Mouse (Mus musculus) thymus, adult 2 months (tissue): ENCODE data around the gene Npnt.

Experiments used
- CTCF ChIP-seq: fragments of 200-500 bp; IDR thresholded peaks from 2 replicates; pipeline ENCODE4 v1.5.1; 2012; ENCODE audit warnings: mild to moderate bottlenecking, control low read depth, low read length, moderate library complexity, borderline replicate concordance; ENCODE audit not compliant: control insufficient read depth, poor library complexity, insufficient read depth; ENCODE audit errors: extremely low read depth
- POLR2A ChIP-seq: fragments of 200-500 bp; IDR thresholded peaks from 2 replicates; pipeline ENCODE4 v1.6.1; 2012; ENCODE audit warnings: mild to moderate bottlenecking, low read length, control low read depth, moderate library complexity; ENCODE audit not compliant: control insufficient read depth, poor library complexity, insufficient read depth; ENCODE audit errors: extremely low read depth

DNA sequence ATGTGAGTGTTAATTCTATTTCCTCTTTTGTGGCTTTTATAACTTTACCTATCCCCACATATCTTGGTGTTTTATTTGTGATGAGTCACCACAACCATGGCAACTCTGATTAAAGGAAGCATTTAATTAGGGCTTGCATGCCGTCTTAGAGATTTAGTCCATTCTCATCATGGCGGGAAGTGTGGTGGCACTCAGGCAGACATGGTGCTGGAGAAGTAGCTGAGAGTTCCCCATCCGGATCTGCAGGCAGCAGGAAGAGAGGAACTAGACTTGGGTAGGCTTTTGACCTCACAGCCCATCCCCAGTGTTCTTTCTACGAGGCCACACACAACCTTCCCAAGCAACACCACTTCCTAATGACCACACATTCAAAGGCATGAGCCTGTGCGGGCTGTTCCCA is 16.2 kb upstream of the Npnt start:
- no peak for TF ChIP-seq POLR2A
- no peak for TF ChIP-seq CTCF
